21 mouse cellular contexts compared by ENCODE assay signal in genomic region chr1:132161211-132161880, GRCm38 (mm10). TPM values are rescaled to one million over a fixed set of nuclear protein-coding genes. Genes with fewer than 3 reads are reported as not detected.
DNase-seq lines count a peak whose midpoint lies in the region; ATAC-seq and TF ChIP-seq lines count a peak whose summit lies in the region.
"Had no signal": no experiment of that assay in that cellular context is flagged by ENCODE, and none has a peak within 500 bp of the region (broad histone marks: within the 10 kb centered on the region; RNA-seq: fewer than 3 reads in every experiment).

No protein-coding gene starts in this region.

- H3K4me1 ChIP-seq in hindbrain, embryonic 11.5 days (replicated peaks; ENCODE audit: control insufficient read depth, insufficient read depth, low read length), result peaks cover 9% of the 10 kb centered on the region
- peaks cover 7% of the 10 kb centered on the region; the same call in 1 of the 2 replicates for H3K4me1 ChIP-seq in hindbrain, postnatal 0 days (ENCODE audit: insufficient read depth, low read length)
- peaks cover 14% of the 10 kb centered on the region for H3K4me1 ChIP-seq in stomach, embryonic 16.5 days (ENCODE audit: control insufficient read depth, insufficient read depth, low read length)
- no peaks in the 10 kb centered on the region for H3K4me1 ChIP-seq in stomach, postnatal 0 days (replicated peaks; ENCODE audit: control insufficient read depth, insufficient read depth)
- H3K4me1 ChIP-seq: liver, embryonic 12.5 days had no signal

- no peaks in the 10 kb centered on the region for H3K9me3 ChIP-seq in hindbrain, embryonic 11.5 days (ENCODE audit: control insufficient read depth, low read length)
- H3K9me3 ChIP-seq in hindbrain, postnatal 0 days (ENCODE audit: low read length), result no peaks in the 10 kb centered on the region
- H3K9me3 ChIP-seq in stomach, embryonic 16.5 days (replicated peaks; ENCODE audit: control insufficient read depth, low read length), result no peaks in the 10 kb centered on the region
- H3K9me3 ChIP-seq in stomach, postnatal 0 days (ENCODE audit: control insufficient read depth, low read length), result no peaks in the 10 kb centered on the region
- H3K9me3 ChIP-seq: hindbrain, embryonic 10.5 days; liver, embryonic 12.5 days; stomach, embryonic 15.5 days had no signal

- no peak for TF ChIP-seq CTCF in hindbrain, postnatal 0 days (IDR thresholded peaks at IDR 0.05; ENCODE audit: low read depth)
- no peak for TF ChIP-seq CTCF in stomach, postnatal 0 days (IDR thresholded peaks at IDR 0.05; ENCODE audit: low read depth)

- no peak overlapping the region for H3K27ac ChIP-seq in hindbrain, embryonic 11.5 days (ENCODE audit: low read depth, low read length)
- no peak overlapping the region for H3K27ac ChIP-seq in hindbrain, postnatal 0 days
- H3K27ac ChIP-seq in stomach, embryonic 16.5 days (ENCODE audit: low read length), result 0 out of 2 replicates have a peak overlapping the region, but pooled peaks have one; percentile 27
- H3K27ac ChIP-seq in stomach, postnatal 0 days (replicated peaks), result no peak overlapping the region
- H3K27ac ChIP-seq: heart, adult 2 months; hindbrain, embryonic 10.5 days; layer of hippocampus, adult 2 months; left cerebral cortex, adult 2 months; liver, embryonic 12.5 days; stomach, embryonic 15.5 days had no signal

- no peaks in the 10 kb centered on the region for H3K36me3 ChIP-seq in hindbrain, embryonic 11.5 days (ENCODE audit: control insufficient read depth, insufficient read depth, low read length)
- H3K36me3 ChIP-seq in hindbrain, postnatal 0 days (ENCODE audit: insufficient read depth, low read length), result no peaks in the 10 kb centered on the region
- no peaks in the 10 kb centered on the region for H3K36me3 ChIP-seq in stomach, embryonic 16.5 days (ENCODE audit: control insufficient read depth, insufficient read depth, low read length)
- no peaks in the 10 kb centered on the region for H3K36me3 ChIP-seq in stomach, postnatal 0 days (ENCODE audit: control insufficient read depth, insufficient read depth, low read length)
- H3K36me3 ChIP-seq: hindbrain, embryonic 10.5 days; liver, embryonic 12.5 days; stomach, embryonic 15.5 days had no signal

- no peak overlapping the region for H3K4me3 ChIP-seq in hindbrain, embryonic 11.5 days (ENCODE audit: low read depth, low read length)
- no peak overlapping the region for H3K4me3 ChIP-seq in hindbrain, postnatal 0 days (ENCODE audit: low read length)
- H3K4me3 ChIP-seq in stomach, embryonic 16.5 days (replicated peaks; ENCODE audit: low read length), result no peak overlapping the region
- no peak overlapping the region for H3K4me3 ChIP-seq in stomach, postnatal 0 days (ENCODE audit: low read depth, low read length)
- H3K4me3 ChIP-seq: heart, adult 2 months; hindbrain, embryonic 10.5 days; layer of hippocampus, adult 2 months; left cerebral cortex, adult 2 months; liver, embryonic 12.5 days; stomach, embryonic 15.5 days had no signal

- H3K9ac ChIP-seq in hindbrain, embryonic 11.5 days (ENCODE audit: low read depth, low read length), result peak overlapping the region; percentile 23; the same call in 1 of the 2 replicates
- H3K9ac ChIP-seq in hindbrain, postnatal 0 days (replicated peaks; ENCODE audit: low read length), result no peak overlapping the region
- H3K9ac ChIP-seq in stomach, embryonic 16.5 days (ENCODE audit: low read length), result no peak overlapping the region
- H3K9ac ChIP-seq in stomach, postnatal 0 days (ENCODE audit: low read length), result no peak overlapping the region
- H3K9ac ChIP-seq: liver, embryonic 12.5 days; stomach, embryonic 15.5 days had no signal

- no peak for DNase-seq in hindbrain, embryonic 11.5 days (ENCODE audit: low spot score)
- DNase-seq in hindbrain, postnatal 0 days (ENCODE audit: low spot score), result no peak
- no peak for DNase-seq in stomach, postnatal 0 days (ENCODE audit: low spot score)
- peak; percentile 82 for DNase-seq in cerebellum, adult 9-10 months
- peak; percentile 39 for DNase-seq in lung, postnatal 36 days
- DNase-seq in thymus, adult 18-20 months, result no peak
- DNase-seq in frontal cortex, postnatal 10 days (ENCODE audit: low spot score in 2 of 2), result no peak
- DNase-seq: B cell, adult 2 months; gastrocnemius, postnatal 10 days; heart, adult 2 months; kidney, adult 8-10 months; kidney, postnatal 14 days; retina, postnatal 1 day had no signal

- H3K27me3 ChIP-seq in hindbrain, embryonic 11.5 days (ENCODE audit: control insufficient read depth, insufficient read depth, low read length), result peaks cover 10% of the 10 kb centered on the region; the same call in 1 of the 2 replicates
- H3K27me3 ChIP-seq in hindbrain, postnatal 0 days (ENCODE audit: insufficient read depth, low read length), result no peaks in the 10 kb centered on the region
- peaks cover 14% of the 10 kb centered on the region; the same call in 1 of the 2 replicates for H3K27me3 ChIP-seq in stomach, embryonic 16.5 days (ENCODE audit: control insufficient read depth, insufficient read depth, low read length)
- 0 out of 2 replicates have a peak, but pooled peaks cover 6% of the 10 kb centered on the region for H3K27me3 ChIP-seq in stomach, postnatal 0 days (ENCODE audit: control insufficient read depth, insufficient read depth, low read length)

- ATAC-seq in hindbrain, embryonic 11.5 days (ENCODE audit: low FRiP score), result no peak
- no peak for ATAC-seq in hindbrain, postnatal 0 days
- ATAC-seq in stomach, embryonic 16.5 days (ENCODE audit: insufficient read depth, low FRiP score), result no peak
- ATAC-seq in stomach, postnatal 0 days (ENCODE audit: low FRiP score, low TSS enrichment), result no peak
- ATAC-seq: inflammation-experienced regulatory T-cells, adult 6 months; liver, embryonic 12.5 days had no signal

- no peak for TF ChIP-seq EP300 in stomach, postnatal 0 days (optimal IDR thresholded peaks at IDR 0.05)

- WGBS in hindbrain, embryonic 11.5 days, result 61% methylated on average over 7 of the region's 7 CpGs
- 53% methylated on average over 7 of the region's 7 CpGs for WGBS in hindbrain, postnatal 0 days
- WGBS in stomach, embryonic 16.5 days, result 61% methylated on average over 7 of the region's 7 CpGs
- 52% methylated on average over 7 of the region's 7 CpGs for WGBS in stomach, postnatal 0 days

- H3K4me2 ChIP-seq in hindbrain, embryonic 11.5 days (replicated peaks; ENCODE audit: low read depth, low read length), result no peak overlapping the region
- no peak overlapping the region for H3K4me2 ChIP-seq in hindbrain, postnatal 0 days (ENCODE audit: low read depth, low read length)
- H3K4me2 ChIP-seq in stomach, embryonic 16.5 days (ENCODE audit: low read depth, low read length), result no peak overlapping the region
- no peak overlapping the region for H3K4me2 ChIP-seq in stomach, postnatal 0 days (replicated peaks; ENCODE audit: low read depth)
- H3K4me2 ChIP-seq: liver, embryonic 12.5 days; stomach, embryonic 15.5 days had no signal

RNA-seq across cellular contexts. Expression of gene Cdk18, which starts 21.9 kb away (rescaled TPM):
- polyA plus RNA-seq in hindbrain, embryonic 11.5 days (2014; fragmentation: Nextera tagmentation; extraction: Ambion mirVana), result 0.82 and 1.1 TPM in 2 replicates
- total RNA-seq in hindbrain, postnatal 0 days (2014; rRNA removed), result 2.7 and 4.1 TPM in 2 replicates
- 1.0 and 1.6 TPM in 2 replicates for polyA plus RNA-seq in hindbrain, postnatal 0 days (2015; fragmentation: Nextera tagmentation; extraction: Ambion mirVana)
- polyA plus RNA-seq in stomach, embryonic 16.5 days (2015; fragmentation: Nextera tagmentation; extraction: Ambion mirVana), result 6.9 and 7.4 TPM in 2 replicates
- polyA plus RNA-seq in stomach, postnatal 0 days (2015; fragmentation: Nextera tagmentation; extraction: Ambion mirVana), result 9.7 and 14.5 TPM in 2 replicates
- polyA plus RNA-seq: inflammation-experienced regulatory T-cells, adult 6 months had no signal

RNA-seq across cellular contexts. Expression of gene Lemd1, which starts 29.9 kb away (rescaled TPM):
- polyA plus RNA-seq in hindbrain, embryonic 11.5 days (2014; fragmentation: Nextera tagmentation; extraction: Ambion mirVana), result 8.9 and 11.3 TPM in 2 replicates
- total RNA-seq in hindbrain, postnatal 0 days (2014; rRNA removed), result 10.9 and 16.6 TPM in 2 replicates
- polyA plus RNA-seq in hindbrain, postnatal 0 days (2015; fragmentation: Nextera tagmentation; extraction: Ambion mirVana), result 7.9 and 9.0 TPM in 2 replicates
- polyA plus RNA-seq in stomach, embryonic 16.5 days (2015; fragmentation: Nextera tagmentation; extraction: Ambion mirVana), result 0.49 and 0.61 TPM in 2 replicates
- 0.30 and 0.42 TPM in 2 replicates for polyA plus RNA-seq in stomach, postnatal 0 days (2015; fragmentation: Nextera tagmentation; extraction: Ambion mirVana)
- total RNA-seq: gastrocnemius, postnatal 10 days; heart, adult 2 months had no signal
- polyA plus RNA-seq: heart, adult 2 months; heart, embryonic 16.5 days; inflammation-experienced regulatory T-cells, adult 6 months; liver, embryonic 12.5 days had no signal

RNA-seq across cellular contexts. Expression of gene AC124108.1, which starts 29.9 kb away (rescaled TPM):
- 2.9 and 4.8 TPM in 2 replicates for polyA plus RNA-seq in hindbrain, embryonic 11.5 days (2014; fragmentation: Nextera tagmentation; extraction: Ambion mirVana)
- 2.0 and 4.8 TPM in 2 replicates for total RNA-seq in hindbrain, postnatal 0 days (2014; rRNA removed)
- polyA plus RNA-seq in hindbrain, postnatal 0 days (2015; fragmentation: Nextera tagmentation; extraction: Ambion mirVana), result 0.50 and 0.70 TPM in 2 replicates
- 0.14 and 0.35 TPM in 2 replicates for polyA plus RNA-seq in stomach, embryonic 16.5 days (2015; fragmentation: Nextera tagmentation; extraction: Ambion mirVana)
- polyA plus RNA-seq in stomach, postnatal 0 days (2015; fragmentation: Nextera tagmentation; extraction: Ambion mirVana), result 0.02 and 0.06 TPM in 2 replicates
- polyA plus RNA-seq: heart, embryonic 16.5 days; inflammation-experienced regulatory T-cells, adult 6 months; liver, embryonic 12.5 days had no signal

Comparison
In these comparisons a context has a peak if more than half of its experiments do, and no peak if none do; other contexts are left out.
1. DNase-seq: peak in cerebellum, adult 9-10 months (single experiment) and lung, postnatal 36 days (single experiment); none in hindbrain, embryonic 11.5 days (single experiment), hindbrain, postnatal 0 days (single experiment), stomach, postnatal 0 days (single experiment), thymus, adult 18-20 months (0 of 2) and frontal cortex, postnatal 10 days (0 of 2).